Mouse (Mus musculus) MEL (cell line): ENCODE measurements at regions not wholly inside any gene's neighbourhood (a gene's known extent, or its start where the extent isn't known, plus 50 kb on each side); places are given as distances from the start of the nearest gene placed in this dataset.

Experiments used
- DNase-seq: peaks from one replicate; pipeline ENCODE4 v3.0.0; 2011; ENCODE audit warnings: low read depth, low spot score
- H3K27ac ChIP-seq: 2 replicates; pipeline ENCODE4 v1.5.1; 2012; ENCODE audit warnings: low read depth, mild to moderate bottlenecking, control low read depth, low read length, moderate library complexity; ENCODE audit not compliant: control insufficient read depth
- H3K27me3 ChIP-seq, 2 experiments: fragments of 150-350 bp in 1 of 2; sonication (generic) in 1 of 2; 2 replicates each; pipeline ENCODE4 v1.6.1; 2012; ENCODE audit warnings: low read length in 2 of 2, mild to moderate bottlenecking in 2 of 2, improper control_type of control experiment in 1 of 2, moderate library complexity in 1 of 2; ENCODE audit not compliant: insufficient read depth in 2 of 2, control insufficient read depth in 1 of 2
- H3K36me3 ChIP-seq, 2 experiments: 2 replicates each; pipeline ENCODE4 v1.6.1; 2012 to 2014; ENCODE audit warnings: low read length in 2 of 2, improper control_type of control experiment in 1 of 2, inconsistent platforms in 1 of 2, mild to moderate bottlenecking in 1 of 2; ENCODE audit not compliant: insufficient read depth in 2 of 2, control insufficient read depth in 1 of 2
- H3K4me1 ChIP-seq, 2 experiments: fragments of 150-350 bp in 1 of 2; sonication (generic) in 1 of 2; 2 replicates each; pipeline ENCODE4 v1.6.1; 2012; ENCODE audit warnings: low read length in 2 of 2, improper control_type of control experiment in 1 of 2, mild to moderate bottlenecking in 1 of 2; ENCODE audit not compliant: insufficient read depth in 2 of 2, control insufficient read depth in 1 of 2
- H3K4me3 ChIP-seq, 2 experiments: fragments of 150-350 bp in 1 of 2; sonication (generic) in 1 of 2; 2 replicates each; pipeline ENCODE4 v1.5.1; 2012; ENCODE audit warnings: low read depth in 2 of 2, low read length in 2 of 2, mild to moderate bottlenecking in 2 of 2, moderate library complexity in 2 of 2, control low read depth in 1 of 2, improper control_type of control experiment in 1 of 2; ENCODE audit not compliant: control insufficient read depth in 1 of 2, insufficient read depth in 1 of 2
- H3K79me2 ChIP-seq: 2 replicates; pipeline ENCODE4 v1.6.1; 2012; ENCODE audit warnings: mild to moderate bottlenecking, low read length, moderate library complexity; ENCODE audit not compliant: control insufficient read depth, poor library complexity, insufficient read depth
- H3K9ac ChIP-seq: 2 replicates; pipeline ENCODE4 v1.6.1; 2012; ENCODE audit warnings: low read depth, mild to moderate bottlenecking, control low read depth, low read length, moderate library complexity; ENCODE audit not compliant: control insufficient read depth, poor library complexity, severe bottlenecking
- H3K9me3 ChIP-seq: fragments of 150-350 bp; sonication (generic); replicated peaks from 2 replicates; pipeline ENCODE4 v1.6.1; 2012; ENCODE audit warnings: mild to moderate bottlenecking, low read length, improper control_type of control experiment, moderate library complexity; ENCODE audit not compliant: insufficient read depth
- BHLHE40 ChIP-seq: IDR thresholded peaks from 2 replicates; pipeline ENCODE4 v1.6.1; 2012; ENCODE audit warnings: low read depth, mild to moderate bottlenecking, inconsistent platforms, low read length, improper control_type of control experiment, borderline replicate concordance
- CHD1 ChIP-seq: IDR thresholded peaks from 2 replicates; pipeline ENCODE4 v1.6.1; 2012; ENCODE audit warnings: low read depth, mild to moderate bottlenecking, inconsistent platforms, low read length, improper control_type of control experiment
- CHD2 ChIP-seq: IDR thresholded peaks from 2 replicates; pipeline ENCODE4 v1.6.1; 2011; ENCODE audit warnings: low read length, improper control_type of control experiment
- EP300 ChIP-seq, 2 experiments: IDR thresholded peaks; 2 replicates each; pipeline ENCODE4 v1.6.1; 2011; ENCODE audit warnings: improper control_type of control experiment in 2 of 2, low read length in 2 of 2, low read depth in 1 of 2, mild to moderate bottlenecking in 1 of 2
- ETS1 ChIP-seq: IDR thresholded peaks from 2 replicates; pipeline ENCODE4 v1.6.1; 2012; ENCODE audit warnings: low read depth, mild to moderate bottlenecking, inconsistent platforms, low read length, improper control_type of control experiment, moderate library complexity
- GABPA ChIP-seq: IDR thresholded peaks from 2 replicates; pipeline ENCODE4 v1.6.1; 2012; ENCODE audit warnings: low read depth, mild to moderate bottlenecking, inconsistent platforms, low read length, improper control_type of control experiment, moderate library complexity
- GATA1 ChIP-seq: IDR thresholded peaks from 2 replicates; pipeline ENCODE4 v1.6.1; 2011; ENCODE audit warnings: low read depth, low read length, improper control_type of control experiment
- HCFC1 ChIP-seq: IDR thresholded peaks from 2 replicates; pipeline ENCODE4 v1.6.1; 2012; ENCODE audit warnings: low read depth, mild to moderate bottlenecking, inconsistent platforms, low read length, improper control_type of control experiment, moderate library complexity
- JUND ChIP-seq: IDR thresholded peaks from 2 replicates; pipeline ENCODE4 v1.6.1; 2011; ENCODE audit warnings: low read depth, mild to moderate bottlenecking, improper control_type of control experiment, low read length
- KAT2A ChIP-seq: conservative IDR thresholded peaks from 2 replicates; pipeline ENCODE4 v1.6.1; 2012; ENCODE audit warnings: low read depth, low read length, improper control_type of control experiment, inconsistent platforms
- MAFK ChIP-seq: IDR thresholded peaks from 2 replicates; pipeline ENCODE4 v1.6.1; 2011; ENCODE audit warnings: low read depth, mild to moderate bottlenecking, low read length, improper control_type of control experiment, borderline replicate concordance
- MAZ ChIP-seq: IDR thresholded peaks from 2 replicates; pipeline ENCODE4 v1.6.1; 2012; ENCODE audit warnings: low read depth, mild to moderate bottlenecking, inconsistent platforms, low read length, improper control_type of control experiment
- MYB ChIP-seq: IDR thresholded peaks from 2 replicates; pipeline ENCODE4 v1.6.1; 2011; ENCODE audit warnings: mild to moderate bottlenecking, low read depth, low read length, improper control_type of control experiment
- MYC ChIP-seq: IDR thresholded peaks from 2 replicates; pipeline ENCODE4 v1.6.1; 2011; ENCODE audit warnings: low read depth, mild to moderate bottlenecking, low read length, improper control_type of control experiment, moderate library complexity
- NELFE ChIP-seq: IDR thresholded peaks from 2 replicates; pipeline ENCODE4 v1.6.1; 2011; ENCODE audit warnings: low read depth, low read length, improper control_type of control experiment
- POLR2A ChIP-seq, 2 experiments: IDR thresholded peaks; 2 replicates each; pipeline ENCODE4 v1.6.1; 2011 to 2012; ENCODE audit warnings: low read length in 2 of 2, mild to moderate bottlenecking in 2 of 2, control low read depth in 1 of 2, improper control_type of control experiment in 1 of 2, low read depth in 1 of 2, moderate library complexity in 1 of 2; ENCODE audit not compliant: control insufficient read depth in 1 of 2, insufficient read depth in 1 of 2, poor library complexity in 1 of 2
- POLR2AphosphoS2 ChIP-seq: IDR thresholded peaks from 2 replicates; pipeline ENCODE4 v1.6.1; 2011; ENCODE audit warnings: low read length, improper control_type of control experiment
- SMC3 ChIP-seq: IDR thresholded peaks from 2 replicates; pipeline ENCODE4 v1.6.1; 2011; ENCODE audit warnings: low read depth, low read length, improper control_type of control experiment
- TAL1 ChIP-seq: IDR thresholded peaks from 2 replicates; pipeline ENCODE4 v1.6.1; 2012; ENCODE audit warnings: mild to moderate bottlenecking, inconsistent platforms, low read length, moderate library complexity, mixed read lengths
- TBP ChIP-seq: IDR thresholded peaks from 2 replicates; pipeline ENCODE4 v1.8.0; 2011; ENCODE audit warnings: low read depth, low read length, improper control_type of control experiment
- TCF12 ChIP-seq: IDR thresholded peaks from 2 replicates; pipeline ENCODE4 v1.6.1; 2014; ENCODE audit warnings: low read depth, mild to moderate bottlenecking, inconsistent platforms, low read length, improper control_type of control experiment, moderate library complexity
- UBTF ChIP-seq: IDR thresholded peaks from 2 replicates; pipeline ENCODE4 v1.6.1; 2012; ENCODE audit warnings: low read depth, mild to moderate bottlenecking, inconsistent platforms, low read length, improper control_type of control experiment, moderate library complexity, borderline replicate concordance; ENCODE audit not compliant: insufficient read depth
- USF2 ChIP-seq, 2 experiments: IDR thresholded peaks; 2 replicates each; pipeline ENCODE4 v1.6.1; 2011 to 2012; ENCODE audit warnings: improper control_type of control experiment in 2 of 2, low read length in 2 of 2, borderline replicate concordance in 1 of 2, inconsistent platforms in 1 of 2, low read depth in 1 of 2, mild to moderate bottlenecking in 1 of 2; ENCODE audit not compliant: insufficient read depth in 1 of 2
- ZKSCAN1 ChIP-seq: IDR thresholded peaks from 2 replicates; pipeline ENCODE4 v1.6.1; 2012; ENCODE audit warnings: low read depth, mild to moderate bottlenecking, inconsistent platforms, low read length, improper control_type of control experiment, moderate library complexity

DNA sequence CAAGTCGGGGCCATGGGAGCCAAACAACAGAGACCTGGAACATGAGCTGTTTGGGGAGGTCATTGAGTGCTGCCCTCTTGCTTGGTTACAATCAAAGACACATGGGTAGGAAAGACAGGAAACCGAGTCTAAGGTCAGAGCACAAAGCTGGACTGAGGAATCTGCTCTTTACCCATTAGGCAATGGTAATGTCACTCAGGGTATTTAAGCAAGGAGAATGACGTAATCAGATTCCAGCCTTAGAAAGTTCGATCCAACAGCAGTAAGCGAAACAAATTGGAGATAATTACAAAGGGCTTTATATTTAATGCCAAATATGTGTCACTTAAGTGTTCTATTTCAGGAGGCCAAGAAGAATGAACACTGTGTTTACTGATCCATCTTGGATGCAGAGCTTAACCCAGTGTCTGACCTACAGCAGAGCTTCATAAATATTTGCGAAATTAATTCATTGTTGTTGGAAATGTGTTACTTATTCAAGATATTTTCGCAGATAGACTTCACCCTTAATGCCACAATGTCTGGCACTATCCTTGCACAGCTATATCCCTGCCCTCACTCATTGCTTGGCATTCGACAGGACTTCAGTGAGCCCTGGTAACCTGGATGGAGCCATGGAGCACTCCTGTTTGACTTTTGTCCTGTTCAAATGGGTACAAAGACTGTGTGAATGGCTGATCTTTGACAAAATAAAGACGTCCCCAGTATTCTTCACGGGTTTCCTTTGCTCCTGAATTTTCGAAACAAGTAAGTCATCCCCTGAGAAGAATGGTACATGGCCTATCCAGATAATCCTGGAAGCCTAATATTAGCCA is 56.2 kb upstream of the Ptgfr start:
- no peak overlapping the region for H3K9ac ChIP-seq
- TF ChIP-seq UBTF (no peak), POLR2AphosphoS2 (no peak), GABPA (no peak), GATA1 (no peak), ETS1 (no peak), TCF12 (no peak), CHD2 (no peak), MAFK (no peak), EP300 (IDR thresholded peaks at IDR 0.05; ENCODE audit: low read depth in 1 of 2, low read length in 2 of 2) (no peak), BHLHE40 (no peak), CHD1 (no peak), JUND (no peak), HCFC1 (no peak), KAT2A (no peak), MYC (no peak)
- H3K79me2 ChIP-seq: no peaks in the 10 kb centered on the region
- no peaks in the 10 kb centered on the region for H3K9me3 ChIP-seq
- H3K27me3 ChIP-seq: no peaks in the 10 kb centered on the region
- no peaks in the 10 kb centered on the region for H3K36me3 ChIP-seq
- no peaks in the 10 kb centered on the region for H3K4me1 ChIP-seq
- no peak for DNase-seq
- H3K27ac ChIP-seq: no peak overlapping the region
- no peak overlapping the region for H3K4me3 ChIP-seq

GRCm38 (mm10) chr3:151891760-151892253 is 54.4 kb upstream of the Ptgfr start:
- H3K79me2 ChIP-seq: no peaks in the 10 kb centered on the region
- no peak for DNase-seq
- TF ChIP-seq BHLHE40 (no peak), TBP (no peak), SMC3 (no peak), KAT2A (no peak), HCFC1 (no peak), POLR2A (IDR thresholded peaks at IDR 0.05; ENCODE audit: control insufficient read depth in 1 of 2, insufficient read depth in 1 of 2, low read depth in 1 of 2, low read length in 2 of 2, poor library complexity in 1 of 2) (no peak), USF2 (IDR thresholded peaks at IDR 0.05; ENCODE audit: borderline replicate concordance in 1 of 2, insufficient read depth in 1 of 2, low read depth in 1 of 2, low read length in 2 of 2) (no peak), NELFE (no peak), MAZ (no peak), GATA1 (no peak), TAL1 (no peak), ZKSCAN1 (no peak), MYB (no peak), GABPA (no peak), MAFK (no peak)
- no peaks in the 10 kb centered on the region for H3K4me1 ChIP-seq
- no peak overlapping the region for H3K4me3 ChIP-seq
- no peaks in the 10 kb centered on the region for H3K9me3 ChIP-seq
- H3K27me3 ChIP-seq: no peaks in the 10 kb centered on the region
- no peak overlapping the region for H3K9ac ChIP-seq
- H3K36me3 ChIP-seq: no peaks in the 10 kb centered on the region
- no peak overlapping the region for H3K27ac ChIP-seq
